Mouse (Mus musculus): ENCODE measurements around the gene Treh.
"Not testable (repeated sequence)": the region's sequence is repeated elsewhere in the genome, so short reads cannot be mapped to it uniquely, and the experiment has no call there.

Treh gene

GRCm38 (mm10) chr9:44673005-44673404, at the start of gene Treh:
Treh (plus strand) TSS chr9:44673233.
- no peak for DNase-seq (ENCODE audit: low spot score)

GRCm38 (mm10) chr9:44624390-44624789, 48.6 kb upstream of the Treh start:
- DNase-seq (ENCODE audit: low spot score): no peak

- peak; percentile 25 for DNase-seq (ENCODE audit: low spot score)
Measured at GRCm38 (mm10) chr9:44626268-44626667, 46.8 kb upstream of the Treh start.

GRCm38 (mm10) chr9:44637551-44638169, 35.4 kb upstream of the Treh start:
- DNase-seq (ENCODE audit: low spot score): no peak

GRCm38 (mm10) chr9:44638726-44639125, 34.3 kb upstream of the Treh start:
- DNase-seq (ENCODE audit: low spot score): not testable (repeated sequence)

- not testable (repeated sequence) for DNase-seq (ENCODE audit: low spot score)
Measured at GRCm38 (mm10) chr9:44640028-44640427, 33.0 kb upstream of the Treh start.

GRCm38 (mm10) chr9:44640646-44641357, 32.2 kb upstream of the Treh start:
- no peak for DNase-seq (ENCODE audit: low spot score)

GRCm38 (mm10) chr9:44641616-44642015, 31.4 kb upstream of the Treh start:
- DNase-seq (ENCODE audit: low spot score): no peak

GRCm38 (mm10) chr9:44643103-44643502, 29.9 kb upstream of the Treh start:
- DNase-seq (ENCODE audit: low spot score): no peak

- DNase-seq (ENCODE audit: low spot score): no peak
Measured at GRCm38 (mm10) chr9:44644186-44644585, 28.8 kb upstream of the Treh start.

GRCm38 (mm10) chr9:44645481-44645880, 27.6 kb upstream of the Treh start:
- DNase-seq (ENCODE audit: low spot score): no peak

GRCm38 (mm10) chr9:44645924-44646323, 27.1 kb upstream of the Treh start:
- no peak for DNase-seq (ENCODE audit: low spot score)

GRCm38 (mm10) chr9:44646366-44646765, 26.7 kb upstream of the Treh start:
- DNase-seq (ENCODE audit: low spot score): no peak

GRCm38 (mm10) chr9:44647026-44647425, 26.0 kb upstream of the Treh start:
- no peak for DNase-seq (ENCODE audit: low spot score)

GRCm38 (mm10) chr9:44647656-44648055, 25.4 kb upstream of the Treh start:
- DNase-seq (ENCODE audit: low spot score): no peak

GRCm38 (mm10) chr9:44648881-44649281, 24.2 kb upstream of the Treh start:
- no peak for DNase-seq (ENCODE audit: low spot score)

- peak; percentile 41 for DNase-seq (ENCODE audit: low spot score)
Measured at GRCm38 (mm10) chr9:44652027-44652426, 21.0 kb upstream of the Treh start.

GRCm38 (mm10) chr9:44653896-44654295, 19.1 kb upstream of the Treh start:
- no peak for DNase-seq (ENCODE audit: low spot score)

- DNase-seq (ENCODE audit: low spot score): peak; percentile 64
Measured at GRCm38 (mm10) chr9:44655098-44656066, 17.7 kb upstream of the Treh start.

- no peak for DNase-seq (ENCODE audit: low spot score)
Measured at GRCm38 (mm10) chr9:44663706-44664105, 9.3 kb upstream of the Treh start.

GRCm38 (mm10) chr9:44671416-44671815, 1.6 kb upstream of the Treh start:
- no peak for DNase-seq (ENCODE audit: low spot score)

GRCm38 (mm10) chr9:44672291-44672865, 655 bp upstream of the Treh start:
- DNase-seq (ENCODE audit: low spot score): no peak

Measured in c-Kit-positive CD71-positive TER-119-positive erythroid progenitor cells, embryonic 14.5 days (primary cell).